Mouse (Mus musculus) stomach, postnatal 0 days (tissue): ENCODE results near the gene Syce2.

Experiments used
- CTCF ChIP-seq: IDR thresholded peaks from 2 replicates; pipeline ENCODE4 v1.5.1; 2016; ENCODE audit warnings: antibody characterized with exemption, low read depth, mild to moderate bottlenecking, moderate library complexity
- EP300 ChIP-seq: optimal IDR thresholded peaks from 2 replicates; pipeline ENCODE3; 2016; ENCODE audit warnings: antibody characterized with exemption

DNA sequence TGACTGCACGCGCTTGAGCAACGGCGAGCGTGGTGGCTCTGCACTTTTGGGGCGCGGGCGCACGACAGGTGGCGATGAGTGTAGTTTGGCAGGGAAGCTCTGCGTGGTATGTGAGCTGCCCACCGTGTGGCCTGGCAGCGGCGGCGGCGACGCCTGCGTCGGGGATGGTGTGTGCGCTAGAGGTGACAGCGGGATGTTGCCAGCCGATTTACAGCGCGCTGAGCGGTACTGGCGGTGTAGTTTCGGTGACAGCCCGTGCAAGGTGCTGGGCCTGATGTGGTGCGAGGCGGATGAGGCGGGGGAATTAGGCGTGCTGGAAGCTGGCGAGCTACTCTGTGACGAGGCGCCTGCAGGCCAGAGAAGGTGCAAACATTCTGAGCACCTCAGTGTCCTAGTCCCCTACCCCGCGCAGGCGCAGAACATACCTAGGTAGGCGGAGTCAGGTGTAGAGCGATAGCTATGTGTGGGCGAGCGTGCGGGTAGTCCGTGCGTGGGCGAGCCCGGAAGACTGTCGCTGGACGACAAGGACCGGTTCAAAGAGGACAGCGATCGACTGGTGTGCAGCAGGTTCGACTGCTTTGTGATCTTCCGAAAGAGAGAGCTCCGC is 41.1 kb downstream of the Syce2 start:
- TF ChIP-seq CTCF = no peak; the same call in 1 of the 2 replicates
- TF ChIP-seq EP300 = no peak
